Mouse (Mus musculus) right cerebral cortex, adult 18-20 months (tissue): ENCODE measurements around the gene Celsr1.

Source experiments
- DNase-seq: peaks from one replicate; pipeline ENCODE4 v3.0.0; 2022; ENCODE audit warnings: mixed read lengths

Celsr1 gene

GRCm38 (mm10) chr15:85949421-85950164 is 84.0 kb downstream of the Celsr1 start:
- no peak for DNase-seq

GRCm38 (mm10) chr15:85947967-85948366 is 85.6 kb downstream of the Celsr1 start:
- DNase-seq, result no peak

- no peak for DNase-seq
These were observed 86.0 kb downstream of the Celsr1 start for GRCm38 (mm10) chr15:85947541-85947940.

- DNase-seq, result no peak
These were observed 97.9 kb downstream of the Celsr1 start for GRCm38 (mm10) chr15:85935627-85936049.

GRCm38 (mm10) chr15:85928161-85928560 is 105.4 kb downstream of the Celsr1 start:
- DNase-seq, result no peak

- DNase-seq, result no peak
These were observed 111.7 kb downstream of the Celsr1 start for GRCm38 (mm10) chr15:85921855-85922254.

- no peak for DNase-seq
These were observed 113.7 kb downstream of the Celsr1 start for GRCm38 (mm10) chr15:85919892-85920248.

- no peak for DNase-seq
These were observed 114.2 kb downstream of the Celsr1 start for GRCm38 (mm10) chr15:85919191-85919891.

- no peak for DNase-seq
These were observed 120.0 kb downstream of the Celsr1 start for GRCm38 (mm10) chr15:85913605-85914004.

- DNase-seq, result no peak
These were observed 123.6 kb downstream of the Celsr1 start for GRCm38 (mm10) chr15:85909931-85910330.

GRCm38 (mm10) chr15:85909492-85909829 is 124.1 kb downstream of the Celsr1 start:
- DNase-seq, result no peak

- DNase-seq, result no peak
These were observed 124.7 kb downstream of the Celsr1 start for GRCm38 (mm10) chr15:85908660-85909491.

- no peak for DNase-seq
These were observed 129.8 kb downstream of the Celsr1 start for GRCm38 (mm10) chr15:85903826-85904225.

GRCm38 (mm10) chr15:85902505-85902904 is 131.1 kb downstream of the Celsr1 start:
- DNase-seq, result no peak

GRCm38 (mm10) chr15:85900801-85901200 is 132.8 kb downstream of the Celsr1 start:
- no peak for DNase-seq

GRCm38 (mm10) chr15:85900318-85900717 is 133.3 kb downstream of the Celsr1 start:
- no peak for DNase-seq

GRCm38 (mm10) chr15:85899396-85899795 is 134.2 kb downstream of the Celsr1 start:
- DNase-seq, result no peak

GRCm38 (mm10) chr15:85897113-85897512 is 136.5 kb downstream of the Celsr1 start:
- DNase-seq, result no peak

- DNase-seq, result peak; percentile 71
These were observed 137.3 kb downstream of the Celsr1 start for GRCm38 (mm10) chr15:85896284-85896683.

- DNase-seq, result no peak
These were observed 139.7 kb downstream of the Celsr1 start for GRCm38 (mm10) chr15:85893871-85894270.

GRCm38 (mm10) chr15:85892498-85893118 is 141.0 kb downstream of the Celsr1 start:
- no peak for DNase-seq

GRCm38 (mm10) chr15:85891971-85892370 is 141.6 kb downstream of the Celsr1 start:
- DNase-seq, result no peak

GRCm38 (mm10) chr15:85889235-85889634 is 144.3 kb downstream of the Celsr1 start:
- no peak for DNase-seq
